Mouse (Mus musculus) natural killer cell, adult 2 months (primary cell): ENCODE results near the gene Cltrn.

Experiments used
- DNase-seq, 2 experiments: peaks; one replicate each; pipeline ENCODE4 v3.0.0; 2022; ENCODE audit warnings: low spot score in 2 of 2

Cltrn gene

DNA sequence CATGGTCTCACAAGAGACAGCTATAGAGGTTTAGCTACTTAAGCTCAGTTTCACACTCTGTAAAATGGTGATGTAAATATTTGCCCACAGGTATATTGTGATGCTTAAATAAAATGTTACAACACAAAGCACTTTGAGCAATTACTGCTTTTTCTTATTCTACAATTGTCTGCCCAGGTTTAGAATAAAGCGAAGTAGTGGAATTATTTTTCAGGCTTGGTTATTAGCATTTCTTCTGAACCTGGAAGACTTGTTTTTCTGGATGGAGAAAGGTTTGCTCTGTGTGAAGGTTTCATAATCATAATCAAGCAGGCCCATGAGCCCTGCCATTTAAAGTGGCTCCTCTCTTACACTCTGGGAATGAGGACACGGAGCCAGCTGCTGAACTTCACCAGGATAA lies 50.4 kb downstream of the Cltrn start, which contains the start of gene Ace2:
TSS of gene Ace2 (plus strand) at position 301 of the 400 bp plus-strand sequence.
- no peak for DNase-seq

DNA sequence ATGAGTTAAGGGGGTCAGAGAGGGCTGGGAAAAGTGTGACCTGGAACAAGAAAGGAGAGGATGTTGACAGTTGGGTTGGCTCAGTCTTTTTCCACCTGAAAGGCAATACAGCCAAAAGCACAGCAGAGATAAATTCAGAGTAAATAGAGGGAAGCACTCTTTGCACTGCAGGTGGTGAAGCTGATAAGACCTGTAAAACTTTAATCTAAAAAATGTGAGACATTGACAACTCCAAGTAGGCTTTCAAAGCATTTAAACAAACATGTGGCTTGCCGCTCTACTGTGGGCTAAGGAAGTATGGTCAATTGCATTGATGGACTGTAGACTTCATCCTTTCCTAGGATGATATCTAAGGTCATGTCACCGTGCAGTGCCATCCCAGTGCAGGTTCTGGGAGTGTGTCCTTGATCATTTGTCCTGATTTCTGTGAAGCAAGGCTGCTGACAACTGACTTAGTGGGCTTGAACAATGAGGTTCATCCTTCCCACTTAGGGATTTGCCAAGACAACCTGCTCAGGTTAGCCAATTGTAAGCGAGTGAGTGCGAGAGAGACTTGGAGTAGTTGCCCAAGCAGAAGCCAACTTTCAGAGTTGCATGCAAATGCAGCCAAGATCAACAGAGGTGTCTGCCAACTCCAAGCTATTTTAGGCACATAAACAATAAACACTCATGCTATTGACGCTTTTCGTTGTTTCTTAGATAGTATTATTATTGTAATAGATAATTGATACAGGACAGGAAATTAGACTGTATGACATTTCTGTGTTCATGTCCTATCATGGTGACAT lies 57.0 kb downstream of the Cltrn start:
- no peak for DNase-seq

DNA sequence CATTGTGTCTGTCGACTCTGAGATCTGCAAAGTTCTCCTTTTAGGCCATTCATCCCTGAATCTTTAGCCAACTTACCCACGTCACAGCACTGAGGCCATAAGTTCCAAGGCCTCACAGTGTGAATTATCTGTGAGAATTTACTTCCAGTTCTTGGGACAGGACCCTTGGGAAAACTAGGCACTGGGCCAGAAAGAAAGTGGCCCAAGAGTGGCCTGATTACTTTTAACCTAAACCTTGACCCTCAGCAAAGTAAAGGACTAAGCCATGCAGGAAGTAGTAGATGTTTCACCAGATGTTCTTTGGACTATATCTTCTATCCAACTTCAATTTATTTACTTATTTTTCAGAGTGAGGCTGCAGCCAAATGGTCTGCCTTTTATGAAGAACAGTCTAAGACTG lies 64.1 kb downstream of the Cltrn start:
- DNase-seq: no peak

DNA sequence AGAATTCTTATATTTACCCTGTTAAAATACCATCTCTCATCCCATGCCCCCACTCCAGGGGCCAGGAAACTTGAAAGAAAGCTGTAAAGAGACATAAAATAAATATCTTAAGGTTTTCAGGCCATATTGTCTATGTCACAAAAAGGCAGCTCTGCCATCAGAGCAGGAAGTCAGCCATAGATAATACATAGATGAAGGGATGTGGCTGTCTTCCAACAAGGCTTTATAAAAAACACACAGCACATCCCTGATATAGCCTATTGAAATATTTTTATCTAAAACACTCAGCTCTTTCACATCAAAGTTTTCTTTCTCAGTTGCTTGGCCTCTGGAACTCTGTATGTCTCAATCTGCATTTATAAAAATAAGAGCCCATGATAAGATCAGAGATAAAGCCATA lies 65.0 kb downstream of the Cltrn start:
- no peak for DNase-seq

DNA sequence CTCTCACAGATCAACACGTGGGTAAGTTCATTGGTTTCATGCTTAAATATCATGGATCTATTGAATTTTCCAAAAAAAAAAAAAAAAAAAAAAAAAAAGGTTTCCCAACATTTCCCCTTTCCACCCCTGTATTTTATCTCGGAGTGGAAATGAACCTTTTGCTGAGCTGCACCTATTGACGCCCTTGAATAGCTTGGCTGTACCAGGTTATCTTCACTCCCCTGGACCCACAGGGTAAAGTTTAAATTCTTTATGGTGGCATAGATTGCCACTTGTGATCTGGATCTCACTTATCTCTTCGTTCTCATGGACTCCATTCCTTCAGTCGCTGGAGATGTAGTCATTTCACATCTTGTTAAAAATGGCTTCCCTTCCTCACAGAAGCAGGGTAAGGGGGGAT lies 66.0 kb downstream of the Cltrn start:
- no peak for DNase-seq

DNA sequence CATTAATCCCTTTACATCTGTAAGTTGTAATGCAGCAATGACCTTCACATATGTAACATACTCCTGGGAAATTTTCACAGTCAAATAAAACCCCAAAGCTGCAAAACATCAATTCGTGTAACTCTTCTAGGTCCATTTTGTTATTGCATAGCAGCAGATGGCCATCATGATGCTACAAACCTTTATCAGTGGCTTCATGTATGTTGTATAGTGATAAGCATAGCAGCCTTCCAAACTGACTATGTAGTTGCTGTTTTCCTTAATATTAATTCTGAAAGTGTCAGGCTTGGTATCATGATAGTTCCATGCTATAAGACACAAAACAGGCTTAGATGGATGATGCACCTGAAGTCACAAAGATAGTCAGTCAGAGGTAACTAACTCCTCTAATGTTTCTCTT lies 76.1 kb downstream of the Cltrn start:
- no peak for DNase-seq
